Mouse (Mus musculus): ENCODE results near the gene Zfp983.

DNA sequence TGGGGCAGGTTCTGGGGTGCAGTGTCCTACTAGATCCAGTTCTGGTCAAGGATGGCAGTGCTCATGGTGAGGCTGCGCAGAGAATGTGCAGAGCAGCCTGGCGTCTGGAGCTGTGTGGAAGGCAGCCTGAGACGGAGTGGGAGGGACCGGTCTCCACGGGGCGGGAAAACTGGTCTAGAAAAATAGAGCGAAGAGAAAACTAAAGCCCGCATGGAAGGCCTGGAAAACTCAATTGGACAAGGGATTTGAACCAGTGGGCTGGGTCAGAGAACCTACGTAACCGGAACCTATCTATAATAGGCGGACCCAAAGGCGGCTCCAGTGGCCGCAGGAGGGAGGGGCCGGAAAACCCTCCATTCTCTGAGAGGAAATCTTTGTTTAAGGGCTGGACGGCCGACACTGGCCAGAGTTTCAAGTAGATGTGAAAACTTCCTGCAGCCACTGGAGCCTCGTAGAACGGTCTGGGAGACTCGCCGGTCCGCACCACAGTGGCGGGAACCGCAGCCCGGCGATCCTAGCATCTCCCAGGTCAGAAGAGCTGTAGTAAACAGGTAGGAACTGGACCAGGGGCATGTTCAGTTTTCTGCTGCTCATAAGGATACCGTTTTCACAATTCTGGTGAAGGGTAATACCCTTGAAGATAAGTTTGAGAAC, 57.0 kb downstream of the Zfp983 start, which contains the start of gene Zfp760:
- TF ChIP-seq CTCF (IDR thresholded peaks at IDR 0.05; ENCODE audit: low read depth, low read length) (no peak), POLR2AphosphoS5 (IDR thresholded peaks at IDR 0.05; ENCODE audit: insufficient replicate concordance, low read depth, low read length) (no peak), GATA1 (IDR thresholded peaks at IDR 0.05; ENCODE audit: borderline replicate concordance, low read length) (no peak), TAL1 (conservative IDR thresholded peaks at IDR 0.05; ENCODE audit: low read depth, low read length) (no peak)

All from G1E (cell line).